Mouse (Mus musculus) liver, embryonic 13.5 days (tissue): Measurements from ENCODE around the gene Sbf2. TPM values are rescaled to one million over a fixed set of nuclear protein-coding genes. Genes with fewer than 3 reads are reported as not detected.
"Not testable (repeated sequence)": the region's sequence is repeated elsewhere in the genome, so short reads cannot be mapped to it uniquely, and the experiment has no call there.

ENCODE experiments used
- ATAC-seq: fragments of 200-750 bp; cut with Nextera tagmentation; 2 replicates; pipeline ENCODE4 v1.8.0; 2017; ENCODE audit warnings: low read depth, mild to moderate bottlenecking, moderate number of reproducible peaks, moderate library complexity
- DNase-seq: peaks from one replicate; pipeline ENCODE4 v3.0.0; 2022
- H3K27ac ChIP-seq: fragments of 300-500 bp; sonication (generic); 2 replicates; pipeline ENCODE4 v1.5.1; 2015; ENCODE audit warnings: moderate library complexity, mild to moderate bottlenecking, inconsistent platforms
- H3K27me3 ChIP-seq: fragments of 300-500 bp; sonication (generic); 2 replicates; pipeline ENCODE4 v1.6.1; 2015; ENCODE audit warnings: mild to moderate bottlenecking, inconsistent platforms
- H3K36me3 ChIP-seq: fragments of 300-500 bp; sonication (generic); 2 replicates; pipeline ENCODE4 v1.6.1; 2015; ENCODE audit warnings: mild to moderate bottlenecking, inconsistent platforms
- H3K4me1 ChIP-seq: fragments of 300-500 bp; sonication (generic); replicated peaks from 2 replicates; pipeline ENCODE4 v1.6.1; 2015; ENCODE audit warnings: inconsistent platforms
- H3K4me2 ChIP-seq: fragments of 300-500 bp; sonication (generic); 2 replicates; pipeline ENCODE4 v1.6.1; 2015; ENCODE audit warnings: inconsistent platforms, mild to moderate bottlenecking, moderate library complexity
- H3K4me3 ChIP-seq: fragments of 300-500 bp; sonication (generic); replicated peaks from 2 replicates; pipeline ENCODE4 v1.5.1; 2015; ENCODE audit warnings: mild to moderate bottlenecking, inconsistent platforms
- H3K9ac ChIP-seq: fragments of 300-500 bp; sonication (generic); 2 replicates; pipeline ENCODE4 v1.6.1; 2015; ENCODE audit warnings: mild to moderate bottlenecking, inconsistent platforms
- H3K9me3 ChIP-seq: fragments of 300-500 bp; sonication (generic); replicated peaks from 2 replicates; pipeline ENCODE4 v1.6.1; 2016; ENCODE audit warnings: inconsistent platforms
- WGBS: fragments of 180-500 bp; shearing (Covaris S2); methylation state at CpG from one replicate; pipeline ENCODE4 v1.1.7; 2015; ENCODE audit not compliant: insufficient replicate concordance; 5-methylcytosine and 5-hydroxymethylcytosine counted together
- polyA plus RNA-seq: library from polyadenylated mRNA; unstranded; fragments of >200 nt; fragmentation: Nextera tagmentation; extraction: Ambion mirVana; gene quantifications from 2 replicates; pipeline ENCODE4 v1.2.1, GENCODE M21; 2015

Gene Sbf2
- polyA plus RNA-seq, 1 experiment from 2014 or later = 5.3 TPM

GRCm38 (mm10) chr7:110561647-110562046, 53.1 kb downstream of the Sbf2 start:
- Histone ChIP-seq H3K36me3 (no peaks in the 10 kb centered on the region), H3K4me1 (no peaks in the 10 kb centered on the region), H3K27ac (no peak overlapping the region), H3K27me3 (no peaks in the 10 kb centered on the region), H3K4me3 (no peak overlapping the region), H3K4me2 (no peak overlapping the region), H3K9ac (no peak overlapping the region), H3K9me3 (no peaks in the 10 kb centered on the region)
- DNase-seq = no peak
- WGBS = 62% methylated on average over 1 of the region's 1 CpGs
- no peak for ATAC-seq

- no peak overlapping the region for H3K4me2 ChIP-seq
- H3K27ac ChIP-seq = no peak overlapping the region
- no peak overlapping the region for H3K4me3 ChIP-seq
- no peaks in the 10 kb centered on the region for H3K9me3 ChIP-seq
- no peaks in the 10 kb centered on the region for H3K27me3 ChIP-seq
- H3K36me3 ChIP-seq = no peaks in the 10 kb centered on the region
- no peak for ATAC-seq
- no peak overlapping the region for H3K9ac ChIP-seq
- H3K4me1 ChIP-seq = no peaks in the 10 kb centered on the region
- no peak for DNase-seq
Measured at GRCm38 (mm10) chr7:110557001-110557400, 57.7 kb downstream of the Sbf2 start.

- H3K27ac ChIP-seq = no peak overlapping the region
- ATAC-seq (no peak), DNase-seq (no peak)
- no peak overlapping the region for H3K4me2 ChIP-seq
- no peaks in the 10 kb centered on the region for H3K27me3 ChIP-seq
- H3K4me3 ChIP-seq = no peak overlapping the region
- no peaks in the 10 kb centered on the region for H3K36me3 ChIP-seq
- H3K9ac ChIP-seq = no peak overlapping the region
- no peaks in the 10 kb centered on the region for H3K4me1 ChIP-seq
- H3K9me3 ChIP-seq = no peaks in the 10 kb centered on the region
Measured at GRCm38 (mm10) chr7:110556221-110556620, 58.5 kb downstream of the Sbf2 start.

GRCm38 (mm10) chr7:110555260-110555659, 59.5 kb downstream of the Sbf2 start:
- H3K9me3 ChIP-seq = no peaks in the 10 kb centered on the region
- no peaks in the 10 kb centered on the region for H3K4me1 ChIP-seq
- no peak overlapping the region for H3K9ac ChIP-seq
- no peak overlapping the region for H3K4me2 ChIP-seq
- no peak overlapping the region for H3K27ac ChIP-seq
- H3K27me3 ChIP-seq = no peaks in the 10 kb centered on the region
- ATAC-seq (no peak), DNase-seq (no peak)
- H3K4me3 ChIP-seq = no peak overlapping the region
- H3K36me3 ChIP-seq = no peaks in the 10 kb centered on the region
- WGBS = 67% methylated on average over 1 of the region's 1 CpGs

GRCm38 (mm10) chr7:110548268-110548667, 66.5 kb downstream of the Sbf2 start:
- H3K9me3 ChIP-seq = no peaks in the 10 kb centered on the region
- DNase-seq (no peak), ATAC-seq (no peak)
- H3K27me3 ChIP-seq = no peaks in the 10 kb centered on the region
- H3K4me1 ChIP-seq = no peaks in the 10 kb centered on the region
- no peak overlapping the region for H3K4me3 ChIP-seq
- WGBS = 47% methylated on average over 1 of the region's 1 CpGs
- H3K27ac ChIP-seq = no peak overlapping the region
- H3K36me3 ChIP-seq = no peaks in the 10 kb centered on the region
- H3K4me2 ChIP-seq = no peak overlapping the region
- no peak overlapping the region for H3K9ac ChIP-seq

GRCm38 (mm10) chr7:110543341-110543740, 71.4 kb downstream of the Sbf2 start:
- ATAC-seq = no peak
- H3K27ac ChIP-seq = no peak overlapping the region
- no peak overlapping the region for H3K4me2 ChIP-seq
- no peaks in the 10 kb centered on the region for H3K27me3 ChIP-seq
- no peaks in the 10 kb centered on the region for H3K9me3 ChIP-seq
- WGBS = 73% methylated on average over 6 of the region's 6 CpGs
- H3K36me3 ChIP-seq = no peaks in the 10 kb centered on the region
- no peak for DNase-seq
- H3K9ac ChIP-seq = no peak overlapping the region
- H3K4me1 ChIP-seq = no peaks in the 10 kb centered on the region
- no peak overlapping the region for H3K4me3 ChIP-seq

GRCm38 (mm10) chr7:110539266-110539665, 75.5 kb downstream of the Sbf2 start:
- Histone ChIP-seq H3K27me3 (no peaks in the 10 kb centered on the region), H3K9me3 (no peaks in the 10 kb centered on the region), H3K4me3 (no peak overlapping the region), H3K4me2 (no peak overlapping the region), H3K36me3 (no peaks in the 10 kb centered on the region), H3K9ac (no peak overlapping the region), H3K4me1 (no peaks in the 10 kb centered on the region), H3K27ac (no peak overlapping the region)
- no peak for ATAC-seq
- WGBS = 40% methylated on average over 2 of the region's 2 CpGs
- no peak for DNase-seq

- not testable (repeated sequence) for DNase-seq, H3K27me3 ChIP-seq, H3K4me3 ChIP-seq, H3K4me2 ChIP-seq, H3K4me1 ChIP-seq, ATAC-seq, H3K9ac ChIP-seq, H3K36me3 ChIP-seq, H3K9me3 ChIP-seq, H3K27ac ChIP-seq
Measured at GRCm38 (mm10) chr7:110530295-110530694, 84.4 kb downstream of the Sbf2 start.

- no peaks in the 10 kb centered on the region for H3K4me1 ChIP-seq
- WGBS = 33% methylated on average over 1 of the region's 1 CpGs
- ATAC-seq = no peak
Measured at GRCm38 (mm10) chr7:110525090-110525775, 89.5 kb downstream of the Sbf2 start.

GRCm38 (mm10) chr7:110516241-110517220, 98.2 kb downstream of the Sbf2 start:
- ATAC-seq (no peak), DNase-seq (no peak)
- Histone ChIP-seq H3K4me3 (no peak overlapping the region), H3K9me3 (no peaks in the 10 kb centered on the region), H3K9ac (no peak overlapping the region), H3K27ac (no peak overlapping the region), H3K36me3 (no peaks in the 10 kb centered on the region), H3K27me3 (no peaks in the 10 kb centered on the region), H3K4me2 (no peak overlapping the region), H3K4me1 (no peaks in the 10 kb centered on the region)
- 60% methylated on average over 2 of the region's 2 CpGs for WGBS

More at GRCm38 (mm10) chr7:110525090-110525775, 89.5 kb downstream of the Sbf2 start:
- Histone ChIP-seq H3K4me3 (no peak overlapping the region), H3K27me3 (no peaks in the 10 kb centered on the region), H3K9me3 (no peaks in the 10 kb centered on the region), H3K36me3 (no peaks in the 10 kb centered on the region), H3K27ac (no peak overlapping the region), H3K4me2 (no peak overlapping the region), H3K9ac (no peak overlapping the region)
- DNase-seq = no peak

- Histone ChIP-seq H3K4me1 (no peaks in the 10 kb centered on the region), H3K4me3 (no peak overlapping the region), H3K27ac (no peak overlapping the region), H3K4me2 (no peak overlapping the region), H3K36me3 (no peaks in the 10 kb centered on the region), H3K27me3 (no peaks in the 10 kb centered on the region), H3K9me3 (no peaks in the 10 kb centered on the region), H3K9ac (no peak overlapping the region)
- DNase-seq = no peak
- no peak for ATAC-seq
Measured at GRCm38 (mm10) chr7:110514131-110514530, 100.6 kb downstream of the Sbf2 start.

GRCm38 (mm10) chr7:110498653-110499052, 116.1 kb downstream of the Sbf2 start:
- DNase-seq = no peak
- ATAC-seq = no peak
- no peak overlapping the region for H3K9ac ChIP-seq
- no peaks in the 10 kb centered on the region for H3K27me3 ChIP-seq
- H3K9me3 ChIP-seq = no peaks in the 10 kb centered on the region
- no peak overlapping the region for H3K4me2 ChIP-seq
- H3K27ac ChIP-seq = no peak overlapping the region
- H3K4me1 ChIP-seq = no peaks in the 10 kb centered on the region
- H3K36me3 ChIP-seq = no peaks in the 10 kb centered on the region
- H3K4me3 ChIP-seq = no peak overlapping the region
- 49% methylated on average over 1 of the region's 1 CpGs for WGBS
